In the genomic region with DNA sequence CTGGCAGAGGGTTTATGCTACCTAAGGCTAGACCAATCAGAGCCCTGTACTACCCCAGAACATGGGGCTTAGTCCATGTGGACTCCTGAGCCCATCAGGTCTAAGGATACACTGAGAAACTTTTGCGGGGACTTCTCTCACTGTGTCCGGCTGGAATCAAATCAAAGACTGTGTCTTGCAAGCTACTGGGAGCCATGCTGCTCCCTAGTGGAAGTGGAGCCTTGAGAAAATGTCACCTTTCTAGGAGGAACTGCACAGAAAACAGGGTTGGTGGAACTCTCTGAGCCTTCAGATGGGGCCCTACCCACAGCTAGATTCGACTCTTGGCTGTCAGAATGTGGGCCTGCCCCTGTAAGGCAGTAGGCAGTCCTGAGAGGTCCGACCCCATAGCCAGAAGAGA, we compare ENCODE assay signal across 11 mouse cellular contexts. TPM values are rescaled to one million over a fixed set of nuclear protein-coding genes. Genes with fewer than 3 reads are reported as not detected.
DNase-seq lines count a peak whose midpoint lies in the region; ATAC-seq lines count a peak whose summit lies in the region.
"Had no signal": no experiment of that assay in that cellular context is flagged by ENCODE, and none has a peak within 500 bp of the region (broad histone marks: within the 10 kb centered on the region; RNA-seq: fewer than 3 reads in every experiment).

No protein-coding gene starts in this region.

- H3K36me3 ChIP-seq in heart, embryonic 11.5 days (ENCODE audit: control insufficient read depth, insufficient read depth, low read length), result no peaks in the 10 kb centered on the region
- no peaks in the 10 kb centered on the region for H3K36me3 ChIP-seq in midbrain, embryonic 10.5 days
- H3K36me3 ChIP-seq: midbrain, embryonic 12.5 days had no signal

- H3K4me3 ChIP-seq in heart, embryonic 11.5 days (ENCODE audit: low read depth, low read length), result no peak overlapping the region
- H3K4me3 ChIP-seq in midbrain, embryonic 10.5 days, result no peak overlapping the region
- H3K4me3 ChIP-seq: midbrain, embryonic 12.5 days had no signal

- H3K4me2 ChIP-seq in heart, embryonic 11.5 days, result no peak overlapping the region
- H3K4me2 ChIP-seq: midbrain, embryonic 12.5 days had no signal

- no peak for ATAC-seq in heart, embryonic 11.5 days (replicated peaks; ENCODE audit: insufficient number of reproducible peaks, low FRiP score, low TSS enrichment)

- H3K27ac ChIP-seq in heart, embryonic 11.5 days (ENCODE audit: low read depth, low read length), result no peak overlapping the region
- no peak overlapping the region; the same call in 1 of the 2 replicates for H3K27ac ChIP-seq in midbrain, embryonic 10.5 days (replicated peaks)
- H3K27ac ChIP-seq: midbrain, embryonic 12.5 days had no signal

- H3K27me3 ChIP-seq in heart, embryonic 11.5 days (ENCODE audit: control insufficient read depth, insufficient read depth, low read length), result no peaks in the 10 kb centered on the region
- peaks cover 17% of the 10 kb centered on the region for H3K27me3 ChIP-seq in midbrain, embryonic 10.5 days (ENCODE audit: low read depth, poor library complexity, severe bottlenecking)

- DNase-seq in adrenal gland, postnatal 10 days, result peak; percentile 60
- DNase-seq in adrenal gland, postnatal 4 days (ENCODE audit: low spot score in 2 of 2), result no peak
- peak; percentile 62 for DNase-seq in heart, postnatal 4 days
- peak; percentile 26 for DNase-seq in right cerebral cortex, adult 18-20 months
- no peak for DNase-seq in right cerebral cortex, postnatal 25 days
- peak; percentile 70 for DNase-seq in right cerebral cortex, postnatal 14 days
- no peak for DNase-seq in midbrain, embryonic 10.5 days (ENCODE audit: low spot score)

- WGBS in heart, embryonic 11.5 days (ENCODE audit: insufficient replicate concordance), result 45% methylated on average over 4 of the region's 4 CpGs
- WGBS in midbrain, embryonic 10.5 days, result 54% methylated on average over 4 of the region's 4 CpGs

- H3K4me1 ChIP-seq in heart, embryonic 11.5 days (ENCODE audit: control insufficient read depth, insufficient read depth, low read length), result peaks cover 12% of the 10 kb centered on the region
- peaks cover 30% of the 10 kb centered on the region for H3K4me1 ChIP-seq in midbrain, embryonic 10.5 days

- no peaks in the 10 kb centered on the region for H3K9me3 ChIP-seq in heart, embryonic 11.5 days (replicated peaks; ENCODE audit: control insufficient read depth, low read length)
- H3K9me3 ChIP-seq in midbrain, embryonic 10.5 days (replicated peaks), result no peaks in the 10 kb centered on the region
- H3K9me3 ChIP-seq: midbrain, embryonic 12.5 days had no signal

- H3K9ac ChIP-seq in heart, embryonic 11.5 days (ENCODE audit: low read depth, low read length), result no peak overlapping the region
- H3K9ac ChIP-seq: midbrain, embryonic 12.5 days had no signal

RNA-seq across cellular contexts. Expression of a gene that starts 18.5 kb away (rescaled TPM):
- 1 to 10 TPM; 2.6 to 3.3 TPM for total RNA-seq in adrenal gland, postnatal 10 days (2021)
- total RNA-seq in adrenal gland, postnatal 4 days (2021), result 1 to 10 TPM; 5.1 to 6.1 TPM
- total RNA-seq in heart, postnatal 4 days (2021), result 1 to 10 TPM; 6.4 to 6.6 TPM
- polyA plus RNA-seq in heart, embryonic 11.5 days (2014; fragmentation: Nextera tagmentation; extraction: Ambion mirVana), result 0.37 and 0.57 TPM in 2 replicates
- 2.3 and 3.1 TPM in 2 replicates for polyA plus RNA-seq in midbrain, embryonic 10.5 days (2016; fragmentation: Nextera tagmentation; extraction: Ambion mirVana)

RNA-seq across cellular contexts. Expression of a gene that starts 47.4 kb away (rescaled TPM):
- total RNA-seq in adrenal gland, postnatal 10 days (2021), result not detected
- total RNA-seq in adrenal gland, postnatal 4 days (2021), result not detected
- total RNA-seq in heart, postnatal 4 days (2021), result not detected
- not detected in 2 replicates for polyA plus RNA-seq in heart, embryonic 11.5 days (2014; fragmentation: Nextera tagmentation; extraction: Ambion mirVana)
- polyA plus RNA-seq in midbrain, embryonic 10.5 days (2016; fragmentation: Nextera tagmentation; extraction: Ambion mirVana), result not detected in 2 replicates
- total RNA-seq: layer of hippocampus, adult 18-20 months had no signal
- polyA plus RNA-seq: brain, embryonic 14.5 days; midbrain, embryonic 12.5 days had no signal

Comparison
In these comparisons a context has a peak if more than half of its experiments do, and no peak if none do; other contexts are left out.
1. DNase-seq: peak in adrenal gland, postnatal 10 days (single experiment), heart, postnatal 4 days (single experiment), right cerebral cortex, adult 18-20 months (single experiment) and right cerebral cortex, postnatal 14 days (single experiment); none in adrenal gland, postnatal 4 days (0 of 2), right cerebral cortex, postnatal 25 days (single experiment) and midbrain, embryonic 10.5 days (single experiment).